Mouse (Mus musculus) myocyte (in vitro differentiated cells): ENCODE data around the gene Vmn1r129.
"Not testable (repeated sequence)": the region's sequence is repeated elsewhere in the genome, so short reads cannot be mapped to it uniquely, and the experiment has no call there.

Experiments
- CEBPB ChIP-seq: IDR thresholded peaks from 2 replicates; pipeline ENCODE4 v1.6.1; 2011; ENCODE audit warnings: mild to moderate bottlenecking, moderate library complexity; ENCODE audit not compliant: poor library complexity, insufficient read depth, severe bottlenecking
- MAX ChIP-seq: IDR thresholded peaks from one replicate; pipeline ENCODE4 v1.6.1; 2011; ENCODE audit warnings: low read depth, mild to moderate bottlenecking, control low read depth
- POLR2A ChIP-seq: IDR thresholded peaks from one replicate; pipeline ENCODE4 v1.6.1; 2011; ENCODE audit warnings: low read depth, mild to moderate bottlenecking, control low read depth, moderate library complexity; ENCODE audit not compliant: insufficient read length
- USF1 ChIP-seq: IDR thresholded peaks from one replicate; pipeline ENCODE4 v1.6.1; 2011; ENCODE audit warnings: low read depth, mild to moderate bottlenecking, control low read depth, moderate library complexity

GRCm38 (mm10) chr7:21319761-21320160 is 41.3 kb downstream of the Vmn1r129 start, which contains the start of gene Vmn1r127:
- TF ChIP-seq CEBPB, POLR2A, USF1, MAX: not testable (repeated sequence)
